8 mouse cellular contexts compared by ENCODE assay signal in genomic region chr12:112947307-112947706, GRCm38 (mm10). TPM values are rescaled to one million over a fixed set of nuclear protein-coding genes. Genes with fewer than 3 reads are reported as not detected.
A peak's percentile ranks its signal among the peaks of the same experiment; 100 is the strongest.
DNase-seq lines count a peak whose midpoint lies in the region; ATAC-seq and TF ChIP-seq lines count a peak whose summit lies in the region.

No protein-coding gene starts in this region.

- no peaks in the 10 kb centered on the region for H3K36me3 ChIP-seq in stomach, postnatal 0 days (ENCODE audit: control insufficient read depth, insufficient read depth, low read length)

- no peak for TF ChIP-seq EP300 in stomach, postnatal 0 days (optimal IDR thresholded peaks at IDR 0.05)

- H3K4me3 ChIP-seq in lung, adult 2 months (replicated peaks; ENCODE audit: extremely low read depth, low read depth, low read length): no peak overlapping the region
- no peak overlapping the region for H3K4me3 ChIP-seq in embryonic fibroblast, embryonic 13.5 days (ENCODE audit: insufficient read depth, low read length)
- H3K4me3 ChIP-seq in stomach, postnatal 0 days (ENCODE audit: low read depth, low read length): no peak overlapping the region

- DNase-seq in cerebellum, adult 9-11 months: peak; percentile 65
- no peak for DNase-seq in cerebellum, adult 11 months
- peak; percentile 43 for DNase-seq in lung, adult 2 months
- no peak for DNase-seq in lung, postnatal 25 days (ENCODE audit: low spot score)
- no peak for DNase-seq in stomach, postnatal 0 days (ENCODE audit: low spot score)
- no peak for DNase-seq in spleen, postnatal 4 days (ENCODE audit: low spot score in 2 of 2)
- DNase-seq in urinary bladder, adult 2 months (ENCODE audit: low spot score): no peak

- TF ChIP-seq POLR2A in lung, adult 2 months (IDR thresholded peaks at IDR 0.05; ENCODE audit: borderline replicate concordance, extremely low read depth, low read depth, low read length): no peak
- no peak for TF ChIP-seq POLR2A in embryonic fibroblast, embryonic 13.5 days (IDR thresholded peaks at IDR 0.05; ENCODE audit: low read depth, low read length)

- H3K27me3 ChIP-seq in stomach, postnatal 0 days (ENCODE audit: control insufficient read depth, insufficient read depth, low read length): no peaks in the 10 kb centered on the region

- H3K9me3 ChIP-seq in stomach, postnatal 0 days (ENCODE audit: control insufficient read depth, low read length): no peaks in the 10 kb centered on the region

- no peak for ATAC-seq in stomach, postnatal 0 days (ENCODE audit: low FRiP score, low TSS enrichment)

- no peak overlapping the region for H3K27ac ChIP-seq in embryonic fibroblast, embryonic 13.5 days (ENCODE audit: insufficient read depth, low read length)
- H3K27ac ChIP-seq in stomach, postnatal 0 days (replicated peaks): no peak overlapping the region

- H3K4me2 ChIP-seq in stomach, postnatal 0 days (replicated peaks; ENCODE audit: low read depth): no peak overlapping the region

- H3K9ac ChIP-seq in stomach, postnatal 0 days (ENCODE audit: low read length): no peak overlapping the region

- WGBS in lung, adult 2 months: 39% methylated on average over 4 of the region's 4 CpGs
- WGBS in stomach, postnatal 0 days: 30% methylated on average over 4 of the region's 4 CpGs

- peaks cover 13% of the 10 kb centered on the region for H3K4me1 ChIP-seq in lung, adult 2 months (ENCODE audit: control insufficient read depth, insufficient read depth, low read length)
- H3K4me1 ChIP-seq in embryonic fibroblast, embryonic 13.5 days (ENCODE audit: control insufficient read depth, insufficient read depth, low read length): no peaks in the 10 kb centered on the region
- H3K4me1 ChIP-seq in stomach, postnatal 0 days (replicated peaks; ENCODE audit: control insufficient read depth, insufficient read depth): 0 out of 2 replicates have a peak, but pooled peaks cover 8% of the 10 kb centered on the region

- peak; percentile 52 for TF ChIP-seq CTCF in lung, adult 2 months (IDR thresholded peaks at IDR 0.05; ENCODE audit: insufficient read depth, low read length)
- peak; percentile 6; the same call in 1 of the 2 replicates for TF ChIP-seq CTCF in embryonic fibroblast, embryonic 13.5 days (IDR thresholded peaks at IDR 0.05; ENCODE audit: borderline replicate concordance, insufficient read depth, low read length)
- TF ChIP-seq CTCF in stomach, postnatal 0 days (IDR thresholded peaks at IDR 0.05; ENCODE audit: low read depth): peak; percentile 66

RNA-seq across cellular contexts. Expression of gene Nudt14, which starts 5.4 kb away (rescaled TPM):
- 43.4 and 47.4 TPM in 2 replicates for polyA plus RNA-seq in lung, adult 2 months (2012; rRNA removed)
- 6.4 and 8.4 TPM in 2 replicates for polyA plus RNA-seq in embryonic fibroblast, embryonic 13.5 days (2011; ENCODE audit: insufficient read length, low read depth, missing spikeins)
- polyA plus RNA-seq in stomach, postnatal 0 days (2015; fragmentation: Nextera tagmentation; extraction: Ambion mirVana): 78.6 and 82.7 TPM in 2 replicates
- polyA plus RNA-seq in urinary bladder, adult 2 months (2012; rRNA removed): 42.4 and 54.6 TPM in 2 replicates

RNA-seq across cellular contexts. Expression of gene Jag2, which starts 17.7 kb away (rescaled TPM):
- polyA plus RNA-seq in lung, adult 2 months (2012; rRNA removed): 54.0 and 62.8 TPM in 2 replicates
- 0.25 TPM in 1 of 2 replicates, not detected in the other for polyA plus RNA-seq in embryonic fibroblast, embryonic 13.5 days (2011; ENCODE audit: insufficient read length, low read depth, missing spikeins)
- polyA plus RNA-seq in stomach, postnatal 0 days (2015; fragmentation: Nextera tagmentation; extraction: Ambion mirVana): 3.2 and 4.5 TPM in 2 replicates
- 42.7 and 62.7 TPM in 2 replicates for polyA plus RNA-seq in urinary bladder, adult 2 months (2012; rRNA removed)

RNA-seq across cellular contexts. Expression of gene Btbd6, which starts 29.0 kb away (rescaled TPM):
- 48.4 and 72.3 TPM in 2 replicates for polyA plus RNA-seq in lung, adult 2 months (2012; rRNA removed)
- 7.9 and 9.0 TPM in 2 replicates for polyA plus RNA-seq in embryonic fibroblast, embryonic 13.5 days (2011; ENCODE audit: insufficient read length, low read depth, missing spikeins)
- 17.1 and 19.7 TPM in 2 replicates for polyA plus RNA-seq in stomach, postnatal 0 days (2015; fragmentation: Nextera tagmentation; extraction: Ambion mirVana)
- 23.9 and 26.8 TPM in 2 replicates for polyA plus RNA-seq in urinary bladder, adult 2 months (2012; rRNA removed)

RNA-seq across cellular contexts. Expression of gene Brf1, which starts 53.2 kb away (rescaled TPM):
- polyA plus RNA-seq in lung, adult 2 months (2012; rRNA removed): 83.3 and 131 TPM in 2 replicates
- polyA plus RNA-seq in embryonic fibroblast, embryonic 13.5 days (2011; ENCODE audit: insufficient read length, low read depth, missing spikeins): 25.3 and 37.2 TPM in 2 replicates
- 22.3 and 27.6 TPM in 2 replicates for polyA plus RNA-seq in stomach, postnatal 0 days (2015; fragmentation: Nextera tagmentation; extraction: Ambion mirVana)
- polyA plus RNA-seq in urinary bladder, adult 2 months (2012; rRNA removed): 69.1 and 82.7 TPM in 2 replicates

Comparison
In these comparisons a context has a peak if more than half of its experiments do, and no peak if none do; other contexts are left out.
1. DNase-seq: peak in cerebellum, adult 9-11 months (single experiment) and lung, adult 2 months (single experiment); none in cerebellum, adult 11 months (single experiment), lung, postnatal 25 days (single experiment), stomach, postnatal 0 days (single experiment), spleen, postnatal 4 days (0 of 2) and urinary bladder, adult 2 months (single experiment).
2. CTCF ChIP-seq: peak in every context shown above with its lines; median percentile 66 in stomach, postnatal 0 days; 52 in lung, adult 2 months; 6 in embryonic fibroblast, embryonic 13.5 days.